ENCODE assay signal across 8 mouse cellular contexts in genomic region chr12:54985257-54986051, GRCm38 (mm10). TPM values are rescaled to one million over a fixed set of nuclear protein-coding genes. Genes with fewer than 3 reads are reported as not detected.
DNase-seq lines count a peak whose midpoint lies in the region; ATAC-seq lines count a peak whose summit lies in the region.

No protein-coding gene starts in this region.

- H3K27ac ChIP-seq in liver, embryonic 12.5 days = peak overlapping the region; percentile 97
- H3K27ac ChIP-seq in stomach, embryonic 14.5 days (ENCODE audit: low read length) = peak overlapping the region; percentile 90

- DNase-seq in left cerebral cortex, adult 18-20 months (ENCODE audit: low spot score in 2 of 2) = peak; percentile 21 to 47
- DNase-seq in left cerebral cortex, adult 11 months (ENCODE audit: low spot score) = no peak
- DNase-seq in embryo, embryonic 11.5 days (ENCODE audit: low read depth, low spot score) = peak; percentile 30
- DNase-seq in heart, adult 11 months = peak; percentile 97
- DNase-seq in kidney, adult 11 months = peak; percentile 44
- peak; percentile 71 for DNase-seq in naive thymus-derived CD4-positive, alpha-beta T cell, adult 2 months (ENCODE audit: low read depth)

- H3K4me1 ChIP-seq in liver, embryonic 12.5 days = peaks cover 48% of the 10 kb centered on the region
- 0 out of 2 replicates have a peak, but pooled peaks cover 5% of the 10 kb centered on the region for H3K4me1 ChIP-seq in stomach, embryonic 14.5 days (ENCODE audit: control insufficient read depth, insufficient read depth, low read length)

- H3K4me3 ChIP-seq in liver, embryonic 12.5 days = peak overlapping the region; percentile 99
- H3K4me3 ChIP-seq in stomach, embryonic 14.5 days (ENCODE audit: low read depth, low read length) = peak overlapping the region; percentile 88

- H3K36me3 ChIP-seq in liver, embryonic 12.5 days = peaks cover 34% of the 10 kb centered on the region
- no peaks in the 10 kb centered on the region for H3K36me3 ChIP-seq in stomach, embryonic 14.5 days (ENCODE audit: control insufficient read depth, insufficient read depth, low read length)

- H3K4me2 ChIP-seq in liver, embryonic 12.5 days = peak overlapping the region; percentile 98
- H3K4me2 ChIP-seq in stomach, embryonic 14.5 days (replicated peaks; ENCODE audit: low read depth, low read length) = peak overlapping the region; percentile 84

- no peaks in the 10 kb centered on the region for H3K9me3 ChIP-seq in liver, embryonic 12.5 days (replicated peaks)
- no peaks in the 10 kb centered on the region for H3K9me3 ChIP-seq in stomach, embryonic 14.5 days (ENCODE audit: control insufficient read depth, low read depth, low read length)

- under 1% methylated on average over 99 of the region's 117 CpGs for WGBS in liver, embryonic 12.5 days (ENCODE audit: insufficient replicate concordance)
- under 1% methylated on average over 93 of the region's 117 CpGs for WGBS in stomach, embryonic 14.5 days

- ATAC-seq in liver, embryonic 12.5 days = peak; percentile 66
- ATAC-seq in stomach, embryonic 14.5 days (ENCODE audit: insufficient number of reproducible peaks, insufficient read depth, low FRiP score, low read depth) = peak; percentile 69

- H3K9ac ChIP-seq in liver, embryonic 12.5 days = peak overlapping the region; percentile 98
- peak overlapping the region; percentile 90 for H3K9ac ChIP-seq in stomach, embryonic 14.5 days (replicated peaks; ENCODE audit: low read depth, low read length)

- H3K27me3 ChIP-seq in liver, embryonic 12.5 days (replicated peaks) = no peaks in the 10 kb centered on the region
- no peaks in the 10 kb centered on the region for H3K27me3 ChIP-seq in stomach, embryonic 14.5 days (ENCODE audit: control insufficient read depth, insufficient read depth, low read length)

RNA-seq across cellular contexts. Expression of gene Gm20403, which starts 0.9 kb away (rescaled TPM):
- total RNA-seq in left cerebral cortex, adult 18-20 months (2021) = not detected
- 0.49 TPM in 1 of 2 replicates, not detected in the other for polyA plus RNA-seq in liver, embryonic 12.5 days (2016; fragmentation: Nextera tagmentation; extraction: Ambion mirVana)
- polyA plus RNA-seq in stomach, embryonic 14.5 days (2014; fragmentation: Nextera tagmentation; extraction: Ambion mirVana) = not detected in 2 replicates

RNA-seq across cellular contexts. Expression of gene Baz1a, which starts 28.7 kb away (rescaled TPM):
- 1 to 10 TPM; 5.2 to 5.5 TPM for total RNA-seq in left cerebral cortex, adult 18-20 months (2021)
- polyA plus RNA-seq in liver, embryonic 12.5 days (2016; fragmentation: Nextera tagmentation; extraction: Ambion mirVana) = 47.6 and 54.4 TPM in 2 replicates
- 19.8 and 22.4 TPM in 2 replicates for polyA plus RNA-seq in stomach, embryonic 14.5 days (2014; fragmentation: Nextera tagmentation; extraction: Ambion mirVana)
